Mouse (Mus musculus) embryonic facial prominence, embryonic 13.5 days (tissue): ENCODE results near the gene Tmem38a. TPM values are rescaled to one million over a fixed set of nuclear protein-coding genes. Genes with fewer than 3 reads are reported as not detected.

Experiments
- ATAC-seq: fragments of 200-750 bp; cut with Nextera tagmentation; 2 replicates; pipeline ENCODE4 v1.8.0; 2017; ENCODE audit warnings: low read depth; ENCODE audit not compliant: insufficient number of reproducible peaks, insufficient read depth, low FRiP score, low TSS enrichment
- H3K27ac ChIP-seq: fragments of 300-500 bp; sonication (generic); 2 replicates; pipeline ENCODE4 v1.5.1; 2015; ENCODE audit warnings: moderate library complexity, mild to moderate bottlenecking, inconsistent platforms
- H3K27me3 ChIP-seq: fragments of 300-500 bp; sonication (generic); 2 replicates; pipeline ENCODE4 v1.6.1; 2015; ENCODE audit warnings: mild to moderate bottlenecking, inconsistent platforms
- H3K36me3 ChIP-seq: fragments of 300-500 bp; sonication (generic); 2 replicates; pipeline ENCODE4 v1.6.1; 2015; ENCODE audit warnings: mild to moderate bottlenecking, inconsistent platforms
- H3K4me1 ChIP-seq: fragments of 300-500 bp; sonication (generic); 2 replicates; pipeline ENCODE4 v1.6.1; 2015; ENCODE audit warnings: inconsistent platforms
- H3K4me2 ChIP-seq: fragments of 300-500 bp; sonication (generic); 2 replicates; pipeline ENCODE4 v1.6.1; 2015; ENCODE audit warnings: moderate library complexity, mild to moderate bottlenecking, inconsistent platforms
- H3K4me3 ChIP-seq: fragments of 300-500 bp; sonication (generic); 2 replicates; pipeline ENCODE4 v1.5.1; 2015; ENCODE audit warnings: mild to moderate bottlenecking, inconsistent platforms
- H3K9ac ChIP-seq: fragments of 300-500 bp; sonication (generic); 2 replicates; pipeline ENCODE4 v1.6.1; 2015; ENCODE audit warnings: mild to moderate bottlenecking, inconsistent platforms
- H3K9me3 ChIP-seq: fragments of 300-500 bp; sonication (generic); 2 replicates; pipeline ENCODE4 v1.6.1; 2016; ENCODE audit warnings: inconsistent platforms
- WGBS: fragments of 180-500 bp; shearing (Covaris S2); methylation state at CpG from one replicate; pipeline ENCODE4 v1.1.7; 2015; ENCODE audit warnings: mixed read lengths; 5-methylcytosine and 5-hydroxymethylcytosine counted together
- polyA plus RNA-seq: library from polyadenylated mRNA; unstranded; fragments of >200 nt; fragmentation: Nextera tagmentation; extraction: Ambion mirVana; gene quantifications from 2 replicates; pipeline ENCODE4 v1.2.1, GENCODE M21; 2015

The Tmem38a gene
- polyA plus RNA-seq = 14.5 and 15.3 TPM in 2 replicates

- H3K9me3 ChIP-seq = no peaks in the 10 kb centered on the region
- H3K4me1 ChIP-seq = peaks cover 22% of the 10 kb centered on the region
- peak within 1 kb of the TSS; percentile 67 for H3K4me3 ChIP-seq
- H3K27me3 ChIP-seq = no peaks in the 10 kb centered on the region
- H3K9ac ChIP-seq = peak within 1 kb of the TSS; percentile 78
- under 1% methylated on average over 45 of the region's 45 CpGs for WGBS
- H3K36me3 ChIP-seq = peaks cover 28% of the 10 kb centered on the region
- peak within 1 kb of the TSS; percentile 86 for H3K4me2 ChIP-seq
- peak within 1 kb of the TSS; percentile 97 for H3K27ac ChIP-seq
- peak; percentile 46; the same call in 1 of the 2 replicates for ATAC-seq
These were observed at the start of gene Tmem38a for GRCm38 (mm10) chr8:72571611-72572473. Tmem38a (plus strand) TSS chr8:72572055.

GRCm38 (mm10) chr8:72532103-72532502 lies 39.8 kb upstream of the Tmem38a start:
- Histone ChIP-seq H3K27ac (no peak overlapping the region), H3K4me2 (no peak overlapping the region), H3K36me3 (peaks cover 5% of the 10 kb centered on the region; the same call in 1 of the 2 replicates), H3K9ac (no peak overlapping the region), H3K4me1 (no peaks in the 10 kb centered on the region), H3K4me3 (no peak overlapping the region), H3K9me3 (no peaks in the 10 kb centered on the region), H3K27me3 (no peaks in the 10 kb centered on the region)
- no peak for ATAC-seq
- WGBS = 96% methylated on average over 1 of the region's 1 CpGs

GRCm38 (mm10) chr8:72534888-72535287 lies 37.0 kb upstream of the Tmem38a start:
- Histone ChIP-seq H3K4me2 (no peak overlapping the region), H3K27me3 (no peaks in the 10 kb centered on the region), H3K9me3 (no peaks in the 10 kb centered on the region), H3K36me3 (no peaks in the 10 kb centered on the region), H3K4me1 (peaks cover 7% of the 10 kb centered on the region; the same call in 1 of the 2 replicates), H3K9ac (no peak overlapping the region), H3K27ac (no peak overlapping the region), H3K4me3 (no peak overlapping the region)
- no peak for ATAC-seq
- WGBS = 86% methylated on average over 3 of the region's 3 CpGs

- Histone ChIP-seq H3K4me3 (no peak overlapping the region), H3K4me1 (peaks cover 7% of the 10 kb centered on the region; the same call in 1 of the 2 replicates), H3K9ac (no peak overlapping the region), H3K36me3 (peaks cover 10% of the 10 kb centered on the region; the same call in 1 of the 2 replicates), H3K4me2 (no peak overlapping the region), H3K9me3 (no peaks in the 10 kb centered on the region), H3K27ac (no peak overlapping the region), H3K27me3 (no peaks in the 10 kb centered on the region)
- ATAC-seq = no peak
These were observed 32.6 kb upstream of the Tmem38a start for GRCm38 (mm10) chr8:72539234-72539633.

GRCm38 (mm10) chr8:72547122-72547801 lies 24.6 kb upstream of the Tmem38a start:
- no peaks in the 10 kb centered on the region for H3K9me3 ChIP-seq
- peaks cover 28% of the 10 kb centered on the region for H3K4me1 ChIP-seq
- H3K9ac ChIP-seq = peak overlapping the region; percentile 99
- peak overlapping the region; percentile 96 for H3K4me3 ChIP-seq
- peak overlapping the region; percentile 97 for H3K27ac ChIP-seq
- H3K36me3 ChIP-seq = peaks cover 19% of the 10 kb centered on the region; the same call in 1 of the 2 replicates
- 0 out of 2 replicates have a peak, but pooled peaks have one; percentile 1 for ATAC-seq
- peak overlapping the region; percentile 90 for H3K4me2 ChIP-seq
- H3K27me3 ChIP-seq = no peaks in the 10 kb centered on the region
- under 1% methylated on average over 27 of the region's 27 CpGs for WGBS

GRCm38 (mm10) chr8:72547802-72548643 lies 23.8 kb upstream of the Tmem38a start, which contains the start of gene Med26:
Med26 (minus strand) TSS chr8:72548270.
- H3K36me3 ChIP-seq = peaks cover 18% of the 10 kb centered on the region
- peak within 1 kb of the TSS; percentile 96 for H3K4me3 ChIP-seq
- H3K9ac ChIP-seq = peak within 1 kb of the TSS; percentile 99
- ATAC-seq = peak; percentile 97
- WGBS = under 1% methylated on average over 85 of the region's 92 CpGs
- H3K4me1 ChIP-seq = peaks cover 28% of the 10 kb centered on the region
- H3K27me3 ChIP-seq = no peaks in the 10 kb centered on the region
- peak within 1 kb of the TSS; percentile 90 for H3K4me2 ChIP-seq
- H3K27ac ChIP-seq = peak within 1 kb of the TSS; percentile 97
- H3K9me3 ChIP-seq = no peaks in the 10 kb centered on the region

- H3K9ac ChIP-seq = peak overlapping the region; percentile 99
- H3K27me3 ChIP-seq = no peaks in the 10 kb centered on the region
- under 1% methylated on average over 45 of the region's 45 CpGs for WGBS
- no peaks in the 10 kb centered on the region for H3K9me3 ChIP-seq
- H3K4me1 ChIP-seq = peaks cover 28% of the 10 kb centered on the region
- H3K4me3 ChIP-seq = peak overlapping the region; percentile 96
- peak overlapping the region; percentile 97 for H3K27ac ChIP-seq
- ATAC-seq = no peak; the same call in 1 of the 2 replicates
- H3K36me3 ChIP-seq = peaks cover 24% of the 10 kb centered on the region
- peak overlapping the region; percentile 79 for H3K4me2 ChIP-seq
These were observed 23.1 kb upstream of the Tmem38a start for GRCm38 (mm10) chr8:72548644-72549313.

- Histone ChIP-seq H3K27ac (peak overlapping the region; percentile 97), H3K4me3 (peak overlapping the region; percentile 96), H3K9ac (peak overlapping the region; percentile 99), H3K27me3 (no peaks in the 10 kb centered on the region), H3K4me1 (peaks cover 28% of the 10 kb centered on the region), H3K36me3 (peaks cover 24% of the 10 kb centered on the region), H3K9me3 (no peaks in the 10 kb centered on the region), H3K4me2 (peak overlapping the region; percentile 79)
- WGBS = 7% methylated on average over 5 of the region's 5 CpGs
- ATAC-seq = no peak
These were observed 22.5 kb upstream of the Tmem38a start for GRCm38 (mm10) chr8:72549314-72549892.

- H3K27ac ChIP-seq = no peak overlapping the region
- no peaks in the 10 kb centered on the region for H3K27me3 ChIP-seq
- no peak overlapping the region for H3K9ac ChIP-seq
- WGBS = 47% methylated on average over 4 of the region's 4 CpGs
- ATAC-seq = no peak
- H3K36me3 ChIP-seq = peaks cover 51% of the 10 kb centered on the region
- H3K4me2 ChIP-seq = no peak overlapping the region
- H3K9me3 ChIP-seq = no peaks in the 10 kb centered on the region
- no peaks in the 10 kb centered on the region for H3K4me1 ChIP-seq
- H3K4me3 ChIP-seq = no peak overlapping the region
These were observed 16.1 kb upstream of the Tmem38a start for GRCm38 (mm10) chr8:72555770-72556169.

- no peaks in the 10 kb centered on the region for H3K4me1 ChIP-seq
- no peaks in the 10 kb centered on the region for H3K9me3 ChIP-seq
- H3K4me2 ChIP-seq = no peak overlapping the region
- no peak overlapping the region for H3K4me3 ChIP-seq
- no peak for ATAC-seq
- peaks cover 64% of the 10 kb centered on the region for H3K36me3 ChIP-seq
- 96% methylated on average over 1 of the region's 1 CpGs for WGBS
- H3K9ac ChIP-seq = no peak overlapping the region
- H3K27ac ChIP-seq = no peak overlapping the region
- no peaks in the 10 kb centered on the region for H3K27me3 ChIP-seq
These were observed 10.7 kb upstream of the Tmem38a start for GRCm38 (mm10) chr8:72561111-72561689.
